Mouse (Mus musculus) adrenal gland, postnatal 4 days (tissue): ENCODE data around the gene Nrp1. TPM values are rescaled to one million over a fixed set of nuclear protein-coding genes. Genes with fewer than 3 reads are reported as not detected.

Experiments used
- DNase-seq, 2 experiments: peaks; one replicate each; pipeline ENCODE4 v3.0.0; 2021 to 2022; ENCODE audit warnings: low spot score in 2 of 2, mixed read lengths in 2 of 2
- total RNA-seq, 2 experiments: library from RNA; stranded (reverse); gene quantifications; 2 replicates each; pipeline ENCODE4 v1.2.3; 2021

Nrp1 gene
- total RNA-seq, 2 experiments from 2014 or later: 95.7 to 115 TPM

DNA sequence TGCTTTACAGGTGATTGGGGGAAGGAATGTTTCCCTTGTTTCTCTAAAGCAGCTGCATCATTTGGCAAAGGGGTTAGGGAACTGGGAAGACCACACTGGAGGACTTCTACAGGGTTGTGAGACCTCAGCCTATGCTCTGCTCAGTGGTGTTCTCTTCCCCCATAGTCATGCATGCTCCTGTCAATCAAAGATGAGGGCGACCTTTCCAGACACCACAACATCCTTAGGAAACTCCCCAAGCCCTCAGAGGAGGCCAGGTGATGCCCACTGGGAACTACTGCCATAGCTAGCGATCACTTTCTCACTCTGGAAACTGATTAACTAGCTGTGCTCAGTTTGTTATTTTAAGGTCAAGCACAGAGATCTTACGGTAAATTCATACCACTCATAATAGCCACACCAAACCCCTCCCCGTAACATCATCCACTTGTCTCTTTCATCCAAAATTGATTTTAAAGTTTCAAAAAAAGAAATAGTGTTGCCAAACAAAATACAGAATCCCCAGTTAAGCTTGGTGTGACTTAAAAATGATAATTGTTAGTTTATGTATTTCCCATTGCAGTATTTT lies 105.7 kb downstream of the Nrp1 start:
- no peak for DNase-seq

DNA sequence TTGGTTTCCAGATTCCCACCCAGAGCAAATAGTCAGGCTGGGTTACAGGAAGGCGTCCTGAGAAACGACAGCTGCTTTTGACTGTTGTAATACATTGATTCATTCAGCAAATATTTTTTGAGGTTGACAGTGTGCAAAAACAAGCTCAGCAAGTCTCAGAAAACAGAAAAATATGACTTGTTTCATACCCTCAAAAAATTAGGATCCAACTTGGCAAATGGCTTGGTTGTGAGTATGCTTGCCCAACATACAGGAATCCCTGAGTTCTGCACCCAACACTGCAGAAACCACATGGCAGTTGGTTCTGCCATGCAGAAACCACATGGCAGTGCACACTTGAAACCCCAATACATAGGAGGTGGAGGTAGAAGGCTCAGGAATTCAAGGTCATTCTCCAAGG lies 107.1 kb downstream of the Nrp1 start:
- no peak for DNase-seq

- DNase-seq: no peak
Observed at GRCm38 (mm10) chr8:128466681-128467430, 108.5 kb downstream of the Nrp1 start.

DNA sequence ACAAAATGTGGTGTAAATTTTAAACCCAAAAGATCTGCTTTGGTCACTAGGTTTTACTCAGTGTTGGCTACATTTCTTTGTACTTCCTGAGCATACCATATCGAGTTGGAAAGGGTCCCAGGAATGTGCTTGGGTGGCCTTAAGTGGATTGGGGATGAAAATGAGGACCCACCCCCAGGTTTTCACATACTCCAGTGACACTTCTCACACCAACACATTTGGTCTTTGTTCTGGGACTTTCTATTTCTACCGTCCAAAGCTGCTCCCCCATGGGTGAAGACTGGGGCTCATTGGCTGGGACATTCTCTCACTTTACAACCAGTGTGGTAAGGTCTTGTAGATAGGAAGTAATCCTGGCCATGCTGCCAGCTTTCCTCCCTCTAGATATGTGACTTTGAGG lies 111.7 kb downstream of the Nrp1 start:
- no peak for DNase-seq

- no peak for DNase-seq
Observed at GRCm38 (mm10) chr8:128471186-128471585, 112.8 kb downstream of the Nrp1 start.

- DNase-seq: no peak
Observed at GRCm38 (mm10) chr8:128472871-128473270, 114.5 kb downstream of the Nrp1 start.

DNA sequence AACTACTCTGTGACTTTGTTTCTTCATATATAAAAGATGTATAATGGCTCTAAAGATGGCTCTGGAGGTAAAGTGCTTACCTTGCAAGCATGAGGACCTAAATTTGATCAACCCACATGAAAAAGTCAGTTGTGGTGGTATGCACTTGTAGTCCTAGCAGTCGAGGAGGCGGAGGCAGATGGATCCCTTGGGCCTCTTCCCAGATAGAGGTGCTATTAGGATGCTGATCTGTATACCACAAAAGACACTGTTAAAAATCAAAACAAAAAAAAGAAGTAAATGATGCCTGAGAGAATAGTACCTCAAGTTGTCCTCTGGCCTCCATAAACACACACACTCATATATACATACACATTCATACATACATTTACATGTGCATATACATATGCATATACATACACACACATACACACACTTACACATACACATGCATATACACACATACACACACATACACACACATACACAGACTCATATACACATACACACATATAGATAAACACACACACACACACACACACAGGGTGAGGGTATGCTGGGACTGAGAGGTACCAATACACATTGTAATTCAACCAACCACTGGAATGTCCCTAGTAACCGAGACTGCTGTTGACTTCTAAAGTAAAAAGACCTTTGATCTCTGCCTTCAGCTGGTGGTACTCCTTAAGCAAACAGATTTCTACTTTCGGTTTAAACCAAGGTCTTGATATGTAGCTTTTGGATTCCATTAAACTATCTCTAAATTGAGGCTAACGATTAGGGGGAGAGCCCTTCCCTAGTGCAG lies 115.2 kb downstream of the Nrp1 start:
- DNase-seq: no peak

GRCm38 (mm10) chr8:128474614-128475013 lies 116.2 kb downstream of the Nrp1 start:
- DNase-seq: no peak

GRCm38 (mm10) chr8:128476206-128476605 lies 117.8 kb downstream of the Nrp1 start:
- no peak for DNase-seq

GRCm38 (mm10) chr8:128478017-128478416 lies 119.6 kb downstream of the Nrp1 start:
- no peak for DNase-seq

GRCm38 (mm10) chr8:128479309-128480013 lies 121.1 kb downstream of the Nrp1 start:
- no peak for DNase-seq

DNA sequence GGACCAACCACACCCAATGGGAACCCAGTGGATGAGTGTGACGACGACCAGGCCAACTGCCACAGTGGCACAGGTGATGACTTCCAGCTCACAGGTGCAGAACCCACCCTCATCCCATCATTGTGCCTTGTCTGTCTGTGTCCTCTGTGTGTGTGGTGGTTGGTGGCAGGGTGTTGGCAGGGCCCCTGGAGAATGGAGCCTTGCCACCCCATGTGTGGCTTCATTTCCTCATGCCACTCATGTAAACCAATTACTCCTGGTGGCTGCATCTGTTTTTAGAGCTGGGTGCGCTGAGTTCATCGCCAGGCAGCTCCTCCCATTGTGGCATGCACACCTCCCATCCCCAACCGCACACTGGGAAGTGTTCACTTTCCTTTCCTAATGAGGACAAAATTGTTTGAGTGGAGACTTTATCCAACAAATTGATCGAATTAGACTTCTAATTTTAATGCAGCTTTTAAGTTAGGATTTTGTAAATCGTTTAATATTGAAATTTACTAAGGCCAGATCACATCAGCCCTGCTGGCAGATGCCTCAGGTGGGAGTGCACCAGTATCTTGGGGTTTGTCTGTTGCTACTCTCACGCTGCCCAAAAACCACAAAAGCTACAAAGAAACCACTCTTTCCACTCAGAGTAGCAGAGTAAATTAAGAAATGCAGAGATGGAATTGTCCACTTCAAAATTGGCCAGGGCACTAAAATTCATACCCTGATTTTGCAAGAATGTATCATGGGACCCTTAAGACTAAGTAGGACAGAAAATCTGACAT lies 122.7 kb downstream of the Nrp1 start:
- DNase-seq: no peak

- DNase-seq: no peak
Observed at GRCm38 (mm10) chr8:128483344-128483743, 124.9 kb downstream of the Nrp1 start.

DNA sequence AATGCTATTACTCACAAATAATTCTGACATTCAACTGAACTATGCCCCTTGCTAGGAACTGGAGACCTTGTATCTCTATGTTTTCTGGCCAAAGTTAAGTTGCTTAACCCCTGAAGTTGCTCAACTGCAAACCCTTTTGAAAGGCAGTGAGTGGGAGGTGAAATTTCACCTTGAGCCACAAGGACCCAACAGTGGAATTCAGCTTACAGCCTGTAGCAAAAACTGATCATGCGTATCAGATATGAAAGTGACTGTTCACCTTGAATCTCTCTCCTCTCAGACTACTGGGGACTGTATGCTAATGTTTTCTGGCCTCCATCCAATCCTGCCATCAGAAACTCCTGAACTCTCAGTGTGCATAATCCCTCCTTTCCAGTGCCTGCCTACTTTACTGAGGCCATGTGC lies 126.3 kb downstream of the Nrp1 start:
- DNase-seq: no peak

DNA sequence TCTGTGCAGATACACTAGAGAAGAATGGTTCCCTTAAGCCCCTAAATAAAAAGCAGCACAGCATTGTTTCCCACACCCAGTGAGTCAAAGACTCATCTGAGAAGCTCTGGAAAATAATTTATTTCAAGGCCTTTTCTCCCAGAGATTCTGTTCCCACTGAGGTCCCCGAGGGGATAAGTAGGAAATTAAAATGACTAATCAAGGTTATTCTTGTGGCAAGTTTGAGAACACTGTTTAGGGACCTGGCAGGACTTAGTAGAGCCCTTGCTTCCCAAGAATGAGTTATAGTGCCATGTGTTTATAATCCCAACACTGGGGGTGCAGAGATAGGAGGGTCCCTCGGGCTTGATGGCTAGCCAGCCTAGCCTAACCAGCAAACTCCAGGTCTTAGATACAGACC lies 127.6 kb downstream of the Nrp1 start:
- DNase-seq: no peak

DNA sequence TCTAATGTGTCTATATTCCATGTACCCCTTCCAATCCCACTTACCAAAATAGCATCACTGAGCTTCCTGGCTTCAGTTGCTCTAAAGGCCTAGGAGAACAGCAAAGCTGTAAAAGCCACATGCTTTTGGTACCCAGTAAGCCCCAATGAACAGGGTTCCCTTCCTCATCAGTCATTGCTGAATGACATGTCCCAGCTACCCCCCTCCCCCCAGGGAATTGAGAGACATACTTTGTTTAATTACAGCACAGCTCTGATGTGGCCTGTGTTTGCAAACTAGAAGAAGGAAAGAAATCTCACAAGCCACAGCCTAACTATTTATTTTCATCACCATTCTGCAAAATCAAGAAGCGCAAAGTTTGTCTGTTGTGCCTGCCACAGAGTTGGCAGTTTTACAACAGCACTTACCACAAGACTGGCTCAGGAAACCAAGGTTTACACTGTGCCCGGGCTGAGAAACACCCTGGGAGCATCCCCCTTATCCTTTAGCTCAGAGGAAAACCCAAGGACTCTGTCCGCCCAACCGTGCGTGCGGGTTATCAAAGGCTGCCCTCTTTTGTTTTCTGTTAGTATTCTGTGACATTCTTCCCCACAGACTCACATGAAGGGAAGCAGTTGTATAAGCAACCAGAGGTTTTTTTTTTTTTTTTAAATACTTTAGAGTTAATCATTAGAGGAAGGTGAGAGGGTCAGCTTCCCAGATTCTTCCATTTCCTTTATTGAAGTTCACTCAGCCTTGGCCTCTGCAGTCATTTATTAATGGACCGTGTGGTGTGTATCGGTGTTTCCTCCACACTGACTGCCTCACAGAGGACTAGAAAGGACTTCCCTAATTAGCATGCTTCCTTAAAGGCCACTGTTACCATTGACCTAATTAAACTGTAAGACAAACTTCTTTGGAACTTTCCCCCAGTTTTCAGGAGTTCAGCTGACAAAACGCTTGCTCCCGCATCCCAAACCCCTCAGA lies 129.8 kb downstream of the Nrp1 start:
- no peak for DNase-seq

GRCm38 (mm10) chr8:128489351-128489750 lies 130.9 kb downstream of the Nrp1 start:
- DNase-seq: no peak

- DNase-seq: peak in 1 of 2 experiments; percentile 40
Observed at GRCm38 (mm10) chr8:128491126-128492067, 133.0 kb downstream of the Nrp1 start.

DNA sequence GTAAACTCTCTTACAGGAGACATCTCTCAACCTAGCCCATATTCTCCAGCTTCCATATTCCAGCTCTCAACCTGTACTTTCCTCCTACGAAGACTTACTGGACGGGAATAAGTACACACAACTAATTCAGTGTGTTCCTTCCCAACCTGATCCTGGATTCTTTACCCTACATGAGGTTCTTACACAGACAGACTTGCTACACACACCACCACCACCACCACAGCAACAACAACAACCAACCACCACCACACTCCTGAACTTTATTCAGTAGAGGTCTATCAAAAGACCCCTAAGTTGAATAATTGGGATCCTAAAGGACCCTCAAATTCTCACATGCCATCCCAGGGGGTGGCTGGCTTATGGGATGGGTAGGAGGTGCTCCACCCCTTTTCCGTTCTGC lies 135.4 kb downstream of the Nrp1 start:
- no peak for DNase-seq
